Mouse (Mus musculus) MEL (cell line): ENCODE measurements around the gene Cenpa. TPM values are rescaled to one million over a fixed set of nuclear protein-coding genes. Genes with fewer than 3 reads are reported as not detected.
A peak's percentile ranks its signal among the peaks of the same experiment; 100 is the strongest.

Experiments used
- DNase-seq: peaks from one replicate; pipeline ENCODE4 v3.0.0; 2011; ENCODE audit warnings: low read depth, low spot score
- H3K27ac ChIP-seq: 2 replicates; pipeline ENCODE4 v1.5.1; 2012; ENCODE audit warnings: low read depth, mild to moderate bottlenecking, control low read depth, low read length, moderate library complexity; ENCODE audit not compliant: control insufficient read depth
- H3K27me3 ChIP-seq, 2 experiments: fragments of 150-350 bp in 1 of 2; sonication (generic) in 1 of 2; 2 replicates each; pipeline ENCODE4 v1.6.1; 2012; ENCODE audit warnings: low read length in 2 of 2, mild to moderate bottlenecking in 2 of 2, improper control_type of control experiment in 1 of 2, moderate library complexity in 1 of 2; ENCODE audit not compliant: insufficient read depth in 2 of 2, control insufficient read depth in 1 of 2
- H3K36me3 ChIP-seq, 2 experiments: 2 replicates each; pipeline ENCODE4 v1.6.1; 2012 to 2014; ENCODE audit warnings: low read length in 2 of 2, improper control_type of control experiment in 1 of 2, inconsistent platforms in 1 of 2, mild to moderate bottlenecking in 1 of 2; ENCODE audit not compliant: insufficient read depth in 2 of 2, control insufficient read depth in 1 of 2
- H3K4me1 ChIP-seq, 2 experiments: fragments of 150-350 bp in 1 of 2; sonication (generic) in 1 of 2; 2 replicates each; pipeline ENCODE4 v1.6.1; 2012; ENCODE audit warnings: low read length in 2 of 2, improper control_type of control experiment in 1 of 2, mild to moderate bottlenecking in 1 of 2; ENCODE audit not compliant: insufficient read depth in 2 of 2, control insufficient read depth in 1 of 2
- H3K4me3 ChIP-seq, 2 experiments: fragments of 150-350 bp in 1 of 2; sonication (generic) in 1 of 2; 2 replicates each; pipeline ENCODE4 v1.5.1; 2012; ENCODE audit warnings: low read depth in 2 of 2, low read length in 2 of 2, mild to moderate bottlenecking in 2 of 2, moderate library complexity in 2 of 2, control low read depth in 1 of 2, improper control_type of control experiment in 1 of 2; ENCODE audit not compliant: control insufficient read depth in 1 of 2, insufficient read depth in 1 of 2
- H3K79me2 ChIP-seq: 2 replicates; pipeline ENCODE4 v1.6.1; 2012; ENCODE audit warnings: mild to moderate bottlenecking, low read length, moderate library complexity; ENCODE audit not compliant: control insufficient read depth, poor library complexity, insufficient read depth
- H3K9ac ChIP-seq: 2 replicates; pipeline ENCODE4 v1.6.1; 2012; ENCODE audit warnings: low read depth, mild to moderate bottlenecking, control low read depth, low read length, moderate library complexity; ENCODE audit not compliant: control insufficient read depth, poor library complexity, severe bottlenecking
- H3K9me3 ChIP-seq: fragments of 150-350 bp; sonication (generic); replicated peaks from 2 replicates; pipeline ENCODE4 v1.6.1; 2012; ENCODE audit warnings: mild to moderate bottlenecking, low read length, improper control_type of control experiment, moderate library complexity; ENCODE audit not compliant: insufficient read depth
- BHLHE40 ChIP-seq: IDR thresholded peaks from 2 replicates; pipeline ENCODE4 v1.6.1; 2012; ENCODE audit warnings: low read depth, mild to moderate bottlenecking, inconsistent platforms, low read length, improper control_type of control experiment, borderline replicate concordance
- CHD1 ChIP-seq: IDR thresholded peaks from 2 replicates; pipeline ENCODE4 v1.6.1; 2012; ENCODE audit warnings: low read depth, mild to moderate bottlenecking, inconsistent platforms, low read length, improper control_type of control experiment
- CHD2 ChIP-seq: IDR thresholded peaks from 2 replicates; pipeline ENCODE4 v1.6.1; 2011; ENCODE audit warnings: low read length, improper control_type of control experiment
- CTCF ChIP-seq, 3 experiments: IDR thresholded peaks in 2 of 3; conservative IDR thresholded peaks in 1 of 3; 2 replicates each; pipeline ENCODE4 v1.5.1; 2011 to 2012; ENCODE audit warnings: low read length in 3 of 3, low read depth in 2 of 3, mild to moderate bottlenecking in 2 of 3, improper control_type of control experiment in 1 of 3, inconsistent platforms in 1 of 3, mixed read lengths in 1 of 3, moderate library complexity in 1 of 3; ENCODE audit not compliant: control insufficient read depth in 1 of 3, insufficient read depth in 1 of 3, poor library complexity in 1 of 3, severe bottlenecking in 1 of 3
- E2F4 ChIP-seq: IDR thresholded peaks from 2 replicates; pipeline ENCODE4 v1.6.1; 2011; ENCODE audit warnings: low read depth, low read length, improper control_type of control experiment, borderline replicate concordance
- ELF1 ChIP-seq: IDR thresholded peaks from 2 replicates; pipeline ENCODE4 v1.6.1; 2014; ENCODE audit warnings: low read depth, mild to moderate bottlenecking, inconsistent platforms, low read length, improper control_type of control experiment, moderate library complexity
- ETS1 ChIP-seq: IDR thresholded peaks from 2 replicates; pipeline ENCODE4 v1.6.1; 2012; ENCODE audit warnings: low read depth, mild to moderate bottlenecking, inconsistent platforms, low read length, improper control_type of control experiment, moderate library complexity
- GABPA ChIP-seq: IDR thresholded peaks from 2 replicates; pipeline ENCODE4 v1.6.1; 2012; ENCODE audit warnings: low read depth, mild to moderate bottlenecking, inconsistent platforms, low read length, improper control_type of control experiment, moderate library complexity
- HCFC1 ChIP-seq: IDR thresholded peaks from 2 replicates; pipeline ENCODE4 v1.6.1; 2012; ENCODE audit warnings: low read depth, mild to moderate bottlenecking, inconsistent platforms, low read length, improper control_type of control experiment, moderate library complexity
- JUND ChIP-seq: IDR thresholded peaks from 2 replicates; pipeline ENCODE4 v1.6.1; 2011; ENCODE audit warnings: low read depth, mild to moderate bottlenecking, improper control_type of control experiment, low read length
- KAT2A ChIP-seq: conservative IDR thresholded peaks from 2 replicates; pipeline ENCODE4 v1.6.1; 2012; ENCODE audit warnings: low read depth, low read length, improper control_type of control experiment, inconsistent platforms
- MAFK ChIP-seq: IDR thresholded peaks from 2 replicates; pipeline ENCODE4 v1.6.1; 2011; ENCODE audit warnings: low read depth, mild to moderate bottlenecking, low read length, improper control_type of control experiment, borderline replicate concordance
- MAX ChIP-seq: IDR thresholded peaks from 2 replicates; pipeline ENCODE4 v1.6.1; 2011; ENCODE audit warnings: low read length, improper control_type of control experiment
- MAZ ChIP-seq: IDR thresholded peaks from 2 replicates; pipeline ENCODE4 v1.6.1; 2012; ENCODE audit warnings: low read depth, mild to moderate bottlenecking, inconsistent platforms, low read length, improper control_type of control experiment
- MEF2A ChIP-seq: IDR thresholded peaks from 2 replicates; pipeline ENCODE4 v1.6.1; 2014; ENCODE audit warnings: low read depth, mild to moderate bottlenecking, inconsistent platforms, low read length, improper control_type of control experiment; ENCODE audit not compliant: poor library complexity, insufficient replicate concordance, severe bottlenecking; ENCODE audit errors: extremely low read depth
- MXI1 ChIP-seq: IDR thresholded peaks from 2 replicates; pipeline ENCODE4 v1.6.1; 2011; ENCODE audit warnings: mild to moderate bottlenecking, low read depth, low read length, improper control_type of control experiment
- MYB ChIP-seq: IDR thresholded peaks from 2 replicates; pipeline ENCODE4 v1.6.1; 2011; ENCODE audit warnings: mild to moderate bottlenecking, low read depth, low read length, improper control_type of control experiment
- MYC ChIP-seq: IDR thresholded peaks from 2 replicates; pipeline ENCODE4 v1.6.1; 2011; ENCODE audit warnings: low read depth, mild to moderate bottlenecking, low read length, improper control_type of control experiment, moderate library complexity
- NELFE ChIP-seq: IDR thresholded peaks from 2 replicates; pipeline ENCODE4 v1.6.1; 2011; ENCODE audit warnings: low read depth, low read length, improper control_type of control experiment
- NRF1 ChIP-seq: IDR thresholded peaks from 2 replicates; pipeline ENCODE4 v1.6.1; 2014; ENCODE audit warnings: low read depth, mild to moderate bottlenecking, inconsistent platforms, low read length, improper control_type of control experiment, moderate library complexity; ENCODE audit not compliant: poor library complexity, insufficient read depth, severe bottlenecking
- POLR2A ChIP-seq, 2 experiments: IDR thresholded peaks; 2 replicates each; pipeline ENCODE4 v1.6.1; 2011 to 2012; ENCODE audit warnings: low read length in 2 of 2, mild to moderate bottlenecking in 2 of 2, control low read depth in 1 of 2, improper control_type of control experiment in 1 of 2, low read depth in 1 of 2, moderate library complexity in 1 of 2; ENCODE audit not compliant: control insufficient read depth in 1 of 2, insufficient read depth in 1 of 2, poor library complexity in 1 of 2
- POLR2AphosphoS2 ChIP-seq: IDR thresholded peaks from 2 replicates; pipeline ENCODE4 v1.6.1; 2011; ENCODE audit warnings: low read length, improper control_type of control experiment
- POLR2AphosphoS5 ChIP-seq: IDR thresholded peaks from 2 replicates; pipeline ENCODE4 v1.6.1; 2012; ENCODE audit warnings: low read depth, borderline replicate concordance, mild to moderate bottlenecking, inconsistent platforms, low read length, moderate library complexity, mixed read lengths
- RAD21 ChIP-seq: IDR thresholded peaks from 2 replicates; pipeline ENCODE4 v1.6.1; 2011; ENCODE audit warnings: mild to moderate bottlenecking, low read depth, low read length, improper control_type of control experiment
- RCOR1 ChIP-seq: IDR thresholded peaks from 2 replicates; pipeline ENCODE4 v1.6.1; 2012; ENCODE audit warnings: low read depth, mild to moderate bottlenecking, inconsistent platforms, low read length, improper control_type of control experiment
- SIN3A ChIP-seq: IDR thresholded peaks from 2 replicates; pipeline ENCODE4 v1.6.1; 2012; ENCODE audit warnings: low read length, improper control_type of control experiment, inconsistent platforms
- SMC3 ChIP-seq: IDR thresholded peaks from 2 replicates; pipeline ENCODE4 v1.6.1; 2011; ENCODE audit warnings: low read depth, low read length, improper control_type of control experiment
- TAL1 ChIP-seq: IDR thresholded peaks from 2 replicates; pipeline ENCODE4 v1.6.1; 2012; ENCODE audit warnings: mild to moderate bottlenecking, inconsistent platforms, low read length, moderate library complexity, mixed read lengths
- TBP ChIP-seq: IDR thresholded peaks from 2 replicates; pipeline ENCODE4 v1.8.0; 2011; ENCODE audit warnings: low read depth, low read length, improper control_type of control experiment
- TCF12 ChIP-seq: IDR thresholded peaks from 2 replicates; pipeline ENCODE4 v1.6.1; 2014; ENCODE audit warnings: low read depth, mild to moderate bottlenecking, inconsistent platforms, low read length, improper control_type of control experiment, moderate library complexity
- UBTF ChIP-seq: IDR thresholded peaks from 2 replicates; pipeline ENCODE4 v1.6.1; 2012; ENCODE audit warnings: low read depth, mild to moderate bottlenecking, inconsistent platforms, low read length, improper control_type of control experiment, moderate library complexity, borderline replicate concordance; ENCODE audit not compliant: insufficient read depth
- USF1 ChIP-seq: IDR thresholded peaks from 2 replicates; pipeline ENCODE4 v1.6.1; 2014; ENCODE audit warnings: low read depth, mild to moderate bottlenecking, inconsistent platforms, low read length, improper control_type of control experiment, moderate library complexity
- USF2 ChIP-seq, 2 experiments: IDR thresholded peaks; 2 replicates each; pipeline ENCODE4 v1.6.1; 2011 to 2012; ENCODE audit warnings: improper control_type of control experiment in 2 of 2, low read length in 2 of 2, borderline replicate concordance in 1 of 2, inconsistent platforms in 1 of 2, low read depth in 1 of 2, mild to moderate bottlenecking in 1 of 2; ENCODE audit not compliant: insufficient read depth in 1 of 2
- ZC3H11A ChIP-seq: IDR thresholded peaks from 2 replicates; pipeline ENCODE4 v1.6.1; 2012; ENCODE audit warnings: low read depth, mild to moderate bottlenecking, inconsistent platforms, low read length, improper control_type of control experiment
- ZKSCAN1 ChIP-seq: IDR thresholded peaks from 2 replicates; pipeline ENCODE4 v1.6.1; 2012; ENCODE audit warnings: low read depth, mild to moderate bottlenecking, inconsistent platforms, low read length, improper control_type of control experiment, moderate library complexity
- ZMIZ1 ChIP-seq: IDR thresholded peaks from 2 replicates; pipeline ENCODE4 v1.6.1; 2012; ENCODE audit warnings: low read depth, mild to moderate bottlenecking, inconsistent platforms, low read length, improper control_type of control experiment, moderate library complexity
- ZNF384 ChIP-seq: IDR thresholded peaks from 2 replicates; pipeline ENCODE4 v1.6.1; 2012; ENCODE audit warnings: low read depth, mild to moderate bottlenecking, inconsistent platforms, low read length, improper control_type of control experiment
- polyA plus RNA-seq, 2 experiments: library from polyadenylated mRNA; stranded (reverse) in 1 of 2; unstranded in 1 of 2; fragments of >175 nt in 1 of 2; fragments of >200 nt in 1 of 2; gene quantifications; 2 replicates each; pipeline versions ENCODE4 v1.2.1 to v1.2.4; 2012; ENCODE audit warnings: low replicate concordance in 2 of 2, low read depth in 1 of 2; ENCODE audit not compliant: insufficient read length in 2 of 2, insufficient read depth in 1 of 2, missing spikeins in 1 of 2
- total RNA-seq: library from RNA; depleted of rRNA; stranded (reverse); fragments of 300-350 nt; gene quantifications from 2 replicates; pipeline ENCODE4 v1.2.3, GENCODE M21; 2012

Cenpa gene
- total and polyA plus RNA-seq, 3 experiments, result 100 to 566 (median 341) TPM

DNA sequence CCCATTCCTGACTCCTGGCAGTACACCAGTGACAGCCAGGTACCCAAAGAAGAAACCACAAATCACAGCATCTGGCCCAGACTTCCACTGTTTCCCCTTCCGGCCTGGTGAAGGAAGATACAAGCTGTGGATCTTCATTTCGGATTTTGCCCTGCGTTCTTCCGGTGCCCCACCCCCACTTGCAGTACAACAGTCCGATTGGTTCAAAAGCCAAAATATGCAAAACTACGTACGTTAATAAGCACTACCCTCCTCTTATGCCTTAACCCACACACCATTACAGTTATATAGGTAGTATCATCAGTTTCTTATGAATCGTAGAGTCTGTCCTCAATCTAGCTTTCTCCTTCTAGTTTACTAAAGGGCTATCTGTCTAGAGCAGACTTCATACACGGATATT lies 1.2 kb upstream of the Cenpa start:
- Histone ChIP-seq H3K4me3 (peak overlapping the region in 1 of 2 experiments; percentile 71; a peak in 2 of 4 replicates), H3K79me2 (peaks cover 36% of the 10 kb centered on the region), H3K9ac (no peak overlapping the region; the same call in 1 of the 2 replicates), H3K4me1 (peaks cover 11 to 25% of the 10 kb centered on the region in 2 experiments), H3K9me3 (no peaks in the 10 kb centered on the region), H3K27ac (no peak overlapping the region), H3K36me3 (peaks cover 12 to 22% of the 10 kb centered on the region in 2 experiments), H3K27me3 (no peaks in the 10 kb centered on the region)
- peak; percentile 95 for DNase-seq
- no peak for TF ChIP-seq KAT2A
- TF ChIP-seq ETS1, result peak; percentile 68; the same call in 1 of the 2 replicates
- no peak for TF ChIP-seq USF2 (IDR thresholded peaks at IDR 0.05; ENCODE audit: borderline replicate concordance in 1 of 2, insufficient read depth in 1 of 2, low read depth in 1 of 2, low read length in 2 of 2)
- no peak for TF ChIP-seq MAX
- peak; percentile 58 for TF ChIP-seq TCF12
- no peak for TF ChIP-seq CTCF (IDR thresholded peaks at IDR 0.05 in 2 of 3, conservative IDR thresholded peaks at IDR 0.05 in 1 of 3; ENCODE audit: control insufficient read depth in 1 of 3, insufficient read depth in 1 of 3, low read depth in 2 of 3, low read length in 3 of 3, poor library complexity in 1 of 3, severe bottlenecking in 1 of 3)
- peak; percentile 90 for TF ChIP-seq TBP
- TF ChIP-seq TAL1, result peak; percentile 73
- peak; percentile 69; the same call in 1 of the 2 replicates for TF ChIP-seq HCFC1
- no peak for TF ChIP-seq MAZ
- TF ChIP-seq ZNF384, result no peak
- TF ChIP-seq POLR2AphosphoS5, result 0 out of 2 replicates have a peak, but pooled peaks have one; percentile 19
- TF ChIP-seq MYC, result 0 out of 2 replicates have a peak, but pooled peaks have one; percentile 36
- no peak for TF ChIP-seq E2F4
- TF ChIP-seq MXI1, result no peak
- TF ChIP-seq NRF1, result no peak
- peak; percentile 23; the same call in 1 of the 2 replicates for TF ChIP-seq SIN3A
- no peak for TF ChIP-seq ZC3H11A
- TF ChIP-seq MEF2A, result no peak
- TF ChIP-seq CHD1, result no peak
- TF ChIP-seq ZMIZ1, result peak; percentile 17; the same call in 1 of the 2 replicates
- peak; percentile 85 for TF ChIP-seq ELF1
- no peak for TF ChIP-seq GABPA
- TF ChIP-seq NELFE, result no peak; the same call in 1 of the 2 replicates
- 0 out of 2 replicates have a peak, but pooled peaks have one; percentile 58 for TF ChIP-seq BHLHE40
- TF ChIP-seq RAD21, result no peak
- no peak for TF ChIP-seq ZKSCAN1
- TF ChIP-seq UBTF, result no peak
- TF ChIP-seq CHD2, result peak; percentile 53
- TF ChIP-seq USF1, result no peak
- TF ChIP-seq SMC3, result no peak
- no peak for TF ChIP-seq MAFK
- TF ChIP-seq JUND, result no peak
- TF ChIP-seq MYB, result no peak
- peak; percentile 99 for TF ChIP-seq RCOR1
- TF ChIP-seq POLR2A (IDR thresholded peaks at IDR 0.05; ENCODE audit: control insufficient read depth in 1 of 2, insufficient read depth in 1 of 2, low read depth in 1 of 2, low read length in 2 of 2, poor library complexity in 1 of 2), result peak in 1 of 2 experiments; percentile 56; a peak in 1 of 4 replicates
- no peak; the same call in 1 of the 2 replicates for TF ChIP-seq POLR2AphosphoS2
